Mouse (Mus musculus) cerebellum, adult 18-20 months (tissue): ENCODE results near the gene Nudt5.
A peak's percentile ranks its signal among the peaks of the same experiment; 100 is the strongest.

ENCODE experiments used
- DNase-seq, 2 experiments: peaks; one replicate each; pipeline ENCODE4 v3.0.0; 2021

Nudt5 gene

DNA sequence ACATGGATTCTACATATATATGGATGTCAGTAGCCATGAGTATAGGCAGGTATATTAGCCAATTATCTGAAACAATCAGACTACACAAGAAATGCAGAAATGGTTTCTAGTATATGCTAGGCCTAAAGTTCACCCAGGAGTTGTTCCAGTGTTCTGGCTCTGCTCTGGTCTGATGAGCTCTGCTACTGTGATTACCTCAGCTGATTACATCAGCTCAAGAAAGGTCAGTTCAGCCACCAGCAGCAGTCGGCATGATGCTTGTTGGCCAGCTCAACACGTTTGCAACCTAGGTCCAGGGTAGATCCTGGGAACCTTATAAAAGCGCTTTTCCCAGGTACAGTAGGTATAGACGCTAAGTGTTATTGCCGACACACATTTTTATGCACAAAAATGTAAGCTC is 24.9 kb downstream of the Nudt5 start:
- DNase-seq: no peak

DNA sequence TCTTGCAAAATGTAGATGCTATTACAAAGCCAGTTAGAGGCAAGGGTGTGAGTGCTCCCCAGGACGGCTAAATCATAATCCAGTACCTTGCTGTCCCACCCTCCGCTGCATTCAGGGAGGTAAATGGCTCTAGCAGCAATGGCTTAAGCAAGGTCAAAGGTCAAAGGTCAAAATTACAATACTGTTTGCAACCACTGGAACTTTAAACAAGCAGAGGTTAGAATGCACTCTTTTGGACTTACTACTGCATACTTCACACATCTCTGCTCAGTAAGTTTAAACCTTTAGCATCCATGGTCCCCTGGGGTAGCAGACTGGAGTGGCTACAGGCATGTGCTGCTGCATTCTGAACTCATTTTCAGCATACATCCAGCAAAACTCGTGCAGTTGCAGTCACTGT is 32.6 kb downstream of the Nudt5 start:
- no peak for DNase-seq

DNA sequence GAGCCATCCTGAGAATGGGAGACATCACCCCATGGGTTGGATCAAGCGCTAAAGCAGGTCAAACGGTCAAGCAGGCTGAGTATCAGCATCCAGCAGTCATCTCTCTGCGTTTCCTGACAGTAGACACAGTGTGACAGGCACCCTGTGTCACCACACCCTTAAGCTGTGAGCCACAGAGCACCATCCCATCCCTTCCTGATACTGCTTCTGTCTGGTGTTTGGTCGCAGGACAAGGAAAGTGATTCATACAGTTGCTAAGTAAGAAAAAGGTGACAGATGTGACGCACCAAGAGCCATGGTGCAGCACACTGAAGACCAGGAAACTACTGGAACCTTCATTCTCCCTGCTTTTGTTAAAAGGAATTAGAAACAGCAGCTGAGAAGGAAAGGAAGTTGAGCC is 44.0 kb downstream of the Nudt5 start:
- no peak for DNase-seq

GRCm38 (mm10) chr2:5889412-5889811 is 44.6 kb downstream of the Nudt5 start:
- no peak for DNase-seq

DNA sequence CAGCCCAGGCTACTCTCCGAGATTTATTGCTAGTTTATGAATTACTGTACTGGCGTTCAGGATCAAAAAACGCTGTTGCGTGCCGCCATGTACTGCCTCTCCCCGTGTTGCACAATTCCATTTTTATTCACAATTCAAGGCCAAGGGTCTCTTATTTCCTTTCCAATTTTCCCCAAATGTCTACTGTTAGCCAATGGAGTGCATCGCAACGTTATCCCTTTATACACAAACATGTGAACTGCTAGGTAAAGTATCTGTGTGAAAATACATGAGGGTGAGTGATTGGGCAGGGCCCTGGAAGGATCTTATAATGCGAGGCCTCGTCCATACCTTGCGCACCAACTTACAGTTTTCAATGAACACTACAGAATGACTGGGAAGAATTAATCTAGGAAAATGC is 49.5 kb downstream of the Nudt5 start:
- DNase-seq: peak in 1 of 2 experiments; percentile 11

DNA sequence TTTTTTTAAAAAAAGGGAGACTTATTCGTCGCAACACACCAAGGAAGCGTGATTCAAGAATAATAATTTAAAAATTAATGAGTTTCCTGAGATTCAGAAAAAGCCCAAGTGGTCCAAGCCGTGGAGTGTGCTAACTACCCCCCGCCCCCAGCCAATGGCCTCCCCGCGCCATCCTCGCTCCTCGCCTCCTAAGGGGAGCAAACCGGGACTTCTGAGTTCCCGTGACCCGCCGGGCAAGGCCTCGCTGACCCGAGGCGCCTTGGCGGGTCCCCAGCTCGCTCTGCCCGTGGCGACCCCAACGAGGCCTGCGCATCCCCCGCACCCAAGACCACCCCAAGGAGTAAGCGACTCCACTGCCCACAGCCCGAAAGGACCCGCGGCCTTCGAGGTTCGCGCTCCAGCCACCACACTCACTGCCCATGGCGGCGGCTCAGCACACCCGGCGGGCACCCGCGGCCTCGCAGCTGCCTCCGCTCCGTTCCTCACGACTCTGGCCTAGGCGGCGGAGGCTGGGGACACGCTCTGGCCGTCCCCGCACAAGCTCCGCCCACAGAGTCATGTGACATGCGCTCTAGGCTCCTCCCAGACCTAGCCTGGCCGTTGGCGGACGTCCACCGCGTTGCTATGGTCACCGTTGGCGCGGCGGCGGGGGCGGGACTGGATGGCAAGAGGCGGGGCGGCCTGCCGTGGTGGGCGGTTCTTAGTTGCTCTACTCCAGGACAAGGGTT is 50.2 kb downstream of the Nudt5 start, which contains the start of gene Sec61a2:
Gene Sec61a2 (minus strand): TSS at position 590 of the 728 bp plus-strand sequence.
- peak; percentile 99 to 100 for DNase-seq

DNA sequence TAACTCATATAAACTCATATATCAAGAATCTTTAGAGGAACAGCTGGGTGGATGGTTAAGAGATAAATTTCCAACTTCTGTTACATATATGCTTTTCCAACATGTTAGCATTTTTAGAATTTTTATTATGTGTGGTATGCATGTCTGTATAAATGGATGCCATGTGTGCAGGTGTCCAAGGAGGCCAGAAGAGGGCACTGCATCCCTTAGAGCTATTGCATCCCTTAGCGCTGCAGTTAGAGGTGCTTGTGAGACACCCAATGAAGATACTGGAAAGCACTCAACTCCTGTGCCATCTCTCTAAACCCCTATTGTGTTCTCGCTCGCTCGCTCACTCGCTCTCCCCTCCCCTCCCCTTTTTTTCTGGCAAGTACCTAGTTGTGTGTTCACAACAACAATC is 55.3 kb downstream of the Nudt5 start:
- DNase-seq: no peak

DNA sequence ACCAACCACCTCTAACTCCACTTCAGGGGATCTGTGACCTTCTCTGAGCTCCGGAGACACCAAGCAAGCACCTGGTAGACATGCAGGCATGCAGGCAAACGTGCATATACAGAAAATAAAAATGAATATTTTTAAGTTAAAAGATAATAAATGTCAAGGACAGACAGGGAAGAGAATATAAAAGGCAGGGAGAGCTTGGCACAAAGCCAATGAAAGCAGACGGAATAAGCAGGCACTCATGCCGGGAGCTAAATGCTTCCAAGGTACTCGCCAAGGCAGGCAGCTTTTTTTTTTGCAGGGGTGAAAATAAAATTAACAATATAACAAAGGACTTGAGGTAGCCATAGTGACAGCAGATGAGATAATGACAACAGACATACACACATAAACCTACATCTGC is 61.3 kb downstream of the Nudt5 start:
- DNase-seq: peak; percentile 56 to 60

GRCm38 (mm10) chr2:5906625-5907024 is 61.8 kb downstream of the Nudt5 start:
- peak; percentile 23 to 31 for DNase-seq

GRCm38 (mm10) chr2:5911282-5911965 is 66.6 kb downstream of the Nudt5 start:
- no peak for DNase-seq
